Mouse (Mus musculus): ENCODE results near the gene Vmn2r89.

DNA sequence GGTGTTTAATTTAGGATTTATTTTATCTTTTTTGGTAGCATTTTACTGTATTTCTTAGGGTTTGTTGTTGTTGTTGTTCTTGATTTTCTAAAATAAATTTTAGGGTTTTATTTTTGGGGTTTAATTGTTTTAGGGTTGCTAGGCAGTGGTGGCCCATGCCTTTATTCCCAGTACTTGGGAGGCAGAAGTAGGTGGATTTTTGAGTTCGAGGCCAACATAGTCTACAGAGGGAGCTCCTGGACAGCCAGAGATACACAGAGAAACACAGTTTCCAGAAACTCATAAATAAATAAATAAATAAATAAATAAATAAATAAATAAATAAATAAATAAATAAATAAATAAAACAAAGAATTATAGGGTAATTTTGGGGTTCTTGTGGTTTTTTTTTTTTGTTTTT lies 32.0 kb downstream of the Vmn2r89 start:
- no peak for TF ChIP-seq CTCF (conservative IDR thresholded peaks at IDR 0.05; ENCODE audit: low read length)
- TF ChIP-seq NANOG (IDR thresholded peaks at IDR 0.05; ENCODE audit: borderline replicate concordance, low read length): no peak
- no peak for TF ChIP-seq POU5F1 (IDR thresholded peaks at IDR 0.05; ENCODE audit: borderline replicate concordance, low read length)
